In the genomic region with DNA sequence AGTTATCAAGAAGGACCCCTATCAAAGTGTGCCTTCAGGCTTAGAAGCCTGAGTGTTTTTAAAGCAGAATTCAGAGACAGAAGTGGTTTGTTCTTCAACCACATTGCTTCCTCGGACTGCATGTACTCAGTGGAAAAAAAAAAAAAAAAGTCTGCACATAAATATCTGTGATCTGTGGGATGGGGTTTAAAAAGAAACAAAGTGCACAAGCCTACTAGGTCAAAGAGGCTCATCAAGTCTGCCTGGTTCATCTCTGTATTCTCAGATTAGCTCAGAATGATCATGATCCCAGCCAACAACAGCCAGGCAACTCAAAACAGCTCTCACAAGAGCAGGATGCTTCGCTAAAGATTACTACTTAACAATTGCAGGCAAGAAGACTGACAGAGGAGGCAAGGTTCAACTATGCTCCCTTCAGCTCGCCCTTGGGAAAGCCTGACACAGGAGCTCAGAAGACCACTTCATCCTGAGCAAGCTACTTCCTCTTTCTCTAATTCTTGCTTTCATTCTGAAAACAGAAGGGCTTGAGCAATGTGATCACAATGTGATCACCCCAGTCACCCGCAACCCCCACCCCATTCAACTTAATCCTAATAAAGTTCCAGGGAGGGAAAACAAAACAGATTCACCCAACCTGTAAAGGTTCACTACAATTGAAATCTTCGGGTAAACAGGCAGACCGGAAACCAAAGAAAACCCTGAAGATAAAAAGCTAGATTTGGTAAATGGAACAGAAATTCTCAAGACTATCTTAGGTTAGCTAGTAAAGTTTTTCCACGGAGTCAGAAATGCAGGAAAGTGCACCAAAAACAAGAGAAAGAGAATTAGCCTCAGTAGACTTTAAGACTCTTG, we compare ENCODE assay signal across 8 mouse cellular contexts. TPM values are rescaled to one million over a fixed set of nuclear protein-coding genes. Genes with fewer than 3 reads are reported as not detected.
A peak's percentile ranks its signal among the peaks of the same experiment; 100 is the strongest.
DNase-seq lines count a peak whose midpoint lies in the region; ATAC-seq and TF ChIP-seq lines count a peak whose summit lies in the region.

No protein-coding gene starts in this region.

- H3K4me3 ChIP-seq in kidney, embryonic 16.5 days (ENCODE audit: low read length), result peak overlapping the region; percentile 60
- peak overlapping the region; percentile 57 for H3K4me3 ChIP-seq in embryonic facial prominence, embryonic 14.5 days (ENCODE audit: low read depth, low read length)
- H3K4me3 ChIP-seq in hindbrain, embryonic 14.5 days (replicated peaks; ENCODE audit: low read length), result peak overlapping the region; percentile 34
- H3K4me3 ChIP-seq in spleen, adult 2 months (ENCODE audit: extremely low read depth, insufficient read depth, insufficient read length), result peak overlapping the region; percentile 96

- H3K4me2 ChIP-seq in kidney, embryonic 16.5 days (replicated peaks; ENCODE audit: low read depth, low read length), result peak overlapping the region; percentile 94
- H3K4me2 ChIP-seq in embryonic facial prominence, embryonic 14.5 days (ENCODE audit: low read depth, low read length), result peak overlapping the region; percentile 92
- peak overlapping the region; percentile 76 for H3K4me2 ChIP-seq in hindbrain, embryonic 14.5 days (replicated peaks)

- 42% methylated on average over 7 of the region's 7 CpGs for WGBS in kidney, embryonic 16.5 days
- 38% methylated on average over 7 of the region's 7 CpGs for WGBS in embryonic facial prominence, embryonic 14.5 days
- WGBS in hindbrain, embryonic 14.5 days, result 52% methylated on average over 7 of the region's 7 CpGs
- 6% methylated on average over 7 of the region's 7 CpGs for WGBS in spleen, adult 2 months

- peaks cover 13% of the 10 kb centered on the region for H3K4me1 ChIP-seq in kidney, embryonic 16.5 days (ENCODE audit: insufficient read depth, low read length)
- no peaks in the 10 kb centered on the region for H3K4me1 ChIP-seq in embryonic facial prominence, embryonic 14.5 days (ENCODE audit: control insufficient read depth, insufficient read depth, low read length)
- H3K4me1 ChIP-seq in hindbrain, embryonic 14.5 days (replicated peaks; ENCODE audit: control insufficient read depth, insufficient read depth, low read length), result 0 out of 2 replicates have a peak, but pooled peaks cover 4% of the 10 kb centered on the region
- H3K4me1 ChIP-seq in spleen, adult 2 months (ENCODE audit: control insufficient read depth, insufficient read depth, insufficient read length), result peaks cover 6% of the 10 kb centered on the region; the same call in 1 of the 2 replicates

- no peak for TF ChIP-seq POLR2A in spleen, adult 2 months (IDR thresholded peaks at IDR 0.05; ENCODE audit: low read depth, low read length)

- TF ChIP-seq CTCF in spleen, adult 2 months (IDR thresholded peaks at IDR 0.05; ENCODE audit: extremely low read depth, insufficient read depth, insufficient read length, insufficient replicate concordance), result no peak

- peak overlapping the region; percentile 72 for H3K9ac ChIP-seq in kidney, embryonic 16.5 days (replicated peaks; ENCODE audit: low read length)
- peak overlapping the region; percentile 70 for H3K9ac ChIP-seq in embryonic facial prominence, embryonic 14.5 days (ENCODE audit: low read depth, low read length)
- H3K9ac ChIP-seq in hindbrain, embryonic 14.5 days, result no peak overlapping the region

- H3K36me3 ChIP-seq in kidney, embryonic 16.5 days (ENCODE audit: insufficient read depth, low read length), result no peaks in the 10 kb centered on the region
- H3K36me3 ChIP-seq in embryonic facial prominence, embryonic 14.5 days (ENCODE audit: control insufficient read depth, insufficient read depth, low read length), result no peaks in the 10 kb centered on the region
- H3K36me3 ChIP-seq in hindbrain, embryonic 14.5 days (replicated peaks; ENCODE audit: control insufficient read depth, insufficient read depth), result no peaks in the 10 kb centered on the region
- peaks cover 5% of the 10 kb centered on the region for H3K36me3 ChIP-seq in spleen, adult 2 months (ENCODE audit: control insufficient read depth, insufficient read depth, low read length)

- H3K27me3 ChIP-seq in kidney, embryonic 16.5 days (ENCODE audit: insufficient read depth, low read length), result no peaks in the 10 kb centered on the region
- H3K27me3 ChIP-seq in embryonic facial prominence, embryonic 14.5 days (replicated peaks; ENCODE audit: control insufficient read depth, insufficient read depth, low read length), result no peaks in the 10 kb centered on the region
- H3K27me3 ChIP-seq in hindbrain, embryonic 14.5 days (ENCODE audit: control insufficient read depth, insufficient read depth, low read length), result no peaks in the 10 kb centered on the region
- H3K27me3 ChIP-seq in spleen, adult 2 months (ENCODE audit: control insufficient read depth, insufficient read depth, low read length), result no peaks in the 10 kb centered on the region

- H3K27ac ChIP-seq in kidney, embryonic 16.5 days (ENCODE audit: low read length), result no peak overlapping the region
- H3K27ac ChIP-seq in embryonic facial prominence, embryonic 14.5 days (replicated peaks; ENCODE audit: low read depth, low read length), result no peak overlapping the region
- no peak overlapping the region for H3K27ac ChIP-seq in hindbrain, embryonic 14.5 days
- peak overlapping the region; percentile 98 for H3K27ac ChIP-seq in spleen, adult 2 months (ENCODE audit: insufficient read depth, low read length)

- no peaks in the 10 kb centered on the region for H3K9me3 ChIP-seq in kidney, embryonic 16.5 days (ENCODE audit: low read length)
- no peaks in the 10 kb centered on the region for H3K9me3 ChIP-seq in embryonic facial prominence, embryonic 14.5 days (ENCODE audit: control insufficient read depth, low read length)
- H3K9me3 ChIP-seq in hindbrain, embryonic 14.5 days (ENCODE audit: control insufficient read depth, low read length), result no peaks in the 10 kb centered on the region

- no peak for DNase-seq in kidney, adult 11 months
- DNase-seq in embryonic facial prominence, embryonic 14.5 days (ENCODE audit: low spot score), result no peak
- DNase-seq in hindbrain, embryonic 14.5 days (ENCODE audit: low spot score), result no peak
- DNase-seq in lung, postnatal 25 days (ENCODE audit: low spot score), result peak; percentile 27
- peak; percentile 21 to 34 for DNase-seq in spleen, adult 2 months (ENCODE audit: low read depth in 1 of 2, low spot score in 2 of 2)
- DNase-seq in ovary, adult 18-20 months (ENCODE audit: low spot score), result no peak
- no peak for DNase-seq in gastrocnemius, postnatal 25 days

- ATAC-seq in kidney, embryonic 16.5 days (ENCODE audit: low FRiP score, low TSS enrichment), result no peak
- no peak for ATAC-seq in embryonic facial prominence, embryonic 14.5 days (ENCODE audit: low read depth)
- ATAC-seq in hindbrain, embryonic 14.5 days (ENCODE audit: low FRiP score), result no peak

RNA-seq across cellular contexts. Expression of gene Ctsc, which starts 0.7 kb away (rescaled TPM):
- 35.4 and 38.7 TPM in 2 replicates for polyA plus RNA-seq in kidney, embryonic 16.5 days (2015; fragmentation: Nextera tagmentation; extraction: Ambion mirVana)
- polyA plus RNA-seq in embryonic facial prominence, embryonic 14.5 days (2014; fragmentation: Nextera tagmentation; extraction: Ambion mirVana), result 60.0 and 64.4 TPM in 2 replicates
- polyA plus RNA-seq in hindbrain, embryonic 14.5 days (2014; fragmentation: Nextera tagmentation; extraction: Ambion mirVana), result 24.9 and 25.2 TPM in 2 replicates
- polyA plus RNA-seq in spleen, adult 2 months (2012; rRNA removed), result 136 and 137 TPM in 2 replicates
- total RNA-seq in gastrocnemius, postnatal 25 days (2021), result 10 to 100 TPM; 33.0 to 36.9 TPM

Comparison
In these comparisons a context has a peak if more than half of its experiments do, and no peak if none do; other contexts are left out.
1. H3K4me3 ChIP-seq: peak in every context shown above with its lines; median percentile 96 in spleen, adult 2 months; 60 in kidney, embryonic 16.5 days; 57 in embryonic facial prominence, embryonic 14.5 days; 34 in hindbrain, embryonic 14.5 days.
2. DNase-seq: peak in lung, postnatal 25 days (single experiment) and spleen, adult 2 months (2 of 2); none in kidney, adult 11 months (single experiment), embryonic facial prominence, embryonic 14.5 days (single experiment), hindbrain, embryonic 14.5 days (single experiment), ovary, adult 18-20 months (single experiment) and gastrocnemius, postnatal 25 days (single experiment).
3. Peak in every context shown above with its lines, with median percentiles within 50 percentile points of each other: H3K4me2 ChIP-seq.